Mouse (Mus musculus): Measurements from ENCODE around the gene Zfp454.

The Zfp454 gene

DNA sequence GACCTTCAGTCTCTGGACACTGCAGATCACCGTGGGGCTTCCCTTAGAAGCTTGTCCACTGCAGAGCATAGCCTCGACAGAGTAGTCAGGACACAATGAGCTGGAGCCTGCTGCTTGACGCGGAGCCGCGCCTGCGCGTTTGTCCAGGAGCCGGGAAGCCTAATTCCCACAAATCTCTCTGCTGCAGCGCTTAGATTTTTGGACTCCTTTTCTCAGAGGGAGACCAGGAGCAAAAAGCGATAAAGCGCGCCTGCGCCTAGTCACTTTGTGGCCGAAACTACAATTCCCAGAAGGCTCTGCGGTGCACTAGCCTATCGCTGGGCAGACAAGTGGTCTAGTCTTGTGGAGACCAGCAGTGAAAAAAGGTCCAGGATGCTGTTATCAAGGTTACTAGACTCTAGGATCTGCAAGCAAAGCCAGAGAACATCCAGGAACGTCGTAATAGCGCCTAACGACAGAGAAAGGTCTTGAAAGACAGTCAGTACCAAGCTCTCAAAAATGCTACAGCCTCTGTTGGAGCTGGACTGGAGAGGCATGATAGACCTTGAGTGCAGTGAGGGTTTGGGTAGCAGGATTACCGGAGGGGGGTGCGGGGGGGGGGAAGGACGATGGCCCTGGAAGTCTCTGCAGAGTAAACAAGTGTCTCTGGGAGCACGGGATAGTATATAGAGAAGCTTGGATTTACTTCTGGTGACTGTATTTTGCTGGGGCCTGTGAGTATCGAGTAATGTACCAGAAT, at the start of gene Zfp454:
Gene Zfp454 (minus strand): TSS at position 262 of the 739 bp plus-strand sequence.
- peak; percentile 99 for DNase-seq

DNA sequence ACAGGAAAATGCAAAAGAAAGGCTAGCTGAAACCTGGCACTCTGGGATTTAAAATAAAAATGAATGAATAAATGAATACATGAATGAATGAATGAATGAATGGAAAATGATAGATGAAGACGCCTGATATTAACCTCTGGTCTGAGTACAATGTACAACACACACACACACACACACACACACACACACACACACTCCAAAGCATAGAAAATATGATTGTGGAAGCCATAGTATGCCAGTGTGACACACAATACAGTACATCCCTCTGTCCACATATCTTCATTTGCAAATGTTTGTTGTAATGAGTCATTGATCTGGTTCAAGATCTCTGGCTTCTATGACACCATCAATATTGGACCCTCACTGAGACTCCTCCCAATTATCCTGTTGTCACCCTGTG, 44.6 kb upstream of the Zfp454 start:
- DNase-seq: no peak

DNA sequence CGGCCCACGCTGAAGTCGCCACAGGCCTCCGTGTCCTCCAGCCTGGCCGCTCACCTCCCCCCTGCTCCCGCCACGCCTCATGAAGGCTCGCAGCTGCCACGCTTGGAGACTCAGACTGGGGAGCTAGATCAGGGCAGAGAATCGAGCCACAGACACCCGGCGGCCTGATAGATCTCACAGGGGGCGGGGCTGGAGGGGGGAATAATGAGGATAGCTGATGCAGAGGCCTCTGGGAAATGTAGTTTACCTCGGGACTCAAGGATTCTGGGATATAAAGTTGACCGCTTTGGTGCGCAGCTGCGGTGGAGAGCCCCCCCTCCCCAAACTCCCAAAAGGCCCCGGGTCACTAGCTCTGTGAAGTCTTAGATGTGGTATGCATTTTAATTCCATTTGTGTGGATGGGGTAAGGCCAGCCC, 44.0 kb upstream of the Zfp454 start, which contains the start of gene Zfp354b:
Gene Zfp354b (minus strand): TSS at position 183 of the 416 bp plus-strand sequence.
- DNase-seq: peak; percentile 99

- DNase-seq: no peak
Measured at GRCm38 (mm10) chr11:50931021-50931420, 43.6 kb upstream of the Zfp454 start.

GRCm38 (mm10) chr11:50930469-50931014, 43.1 kb upstream of the Zfp454 start:
- peak; percentile 88 for DNase-seq

DNA sequence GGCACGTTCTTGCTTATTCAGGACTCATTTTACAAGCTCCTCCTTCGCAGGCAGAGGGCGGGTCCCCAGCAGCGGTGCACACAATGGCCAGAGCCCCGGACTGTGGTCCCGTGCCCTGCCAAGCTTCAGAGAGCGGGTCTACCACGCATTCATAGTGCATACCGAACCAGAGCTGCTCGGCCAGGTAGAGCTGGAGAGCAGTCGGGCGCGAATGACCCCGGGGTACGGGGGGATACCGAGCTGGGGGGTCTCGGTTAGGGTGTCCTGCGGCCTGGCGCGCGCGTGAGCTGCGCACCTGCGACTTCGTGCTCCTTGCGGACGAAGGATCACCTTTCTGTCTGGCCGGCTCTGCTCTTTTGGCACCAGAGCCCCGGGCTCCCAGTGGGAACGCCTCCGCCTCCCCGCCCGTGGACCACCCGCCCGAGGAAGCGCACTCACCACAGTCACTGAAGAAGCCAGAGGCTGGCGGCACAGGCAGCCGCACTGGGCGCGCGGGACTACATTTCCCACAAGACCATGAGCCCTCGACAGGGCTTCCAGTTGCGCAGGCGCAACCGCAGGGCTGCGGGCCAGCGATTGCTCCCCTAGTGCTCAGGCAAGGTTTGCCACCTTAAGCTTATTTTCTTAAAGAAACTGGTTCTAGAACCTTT, 28.3 kb upstream of the Zfp454 start, which contains the start of gene Zfp2:
Gene Zfp2 (minus strand): TSS at position 495 of the 650 bp plus-strand sequence.
- peak; percentile 99 for DNase-seq

DNA sequence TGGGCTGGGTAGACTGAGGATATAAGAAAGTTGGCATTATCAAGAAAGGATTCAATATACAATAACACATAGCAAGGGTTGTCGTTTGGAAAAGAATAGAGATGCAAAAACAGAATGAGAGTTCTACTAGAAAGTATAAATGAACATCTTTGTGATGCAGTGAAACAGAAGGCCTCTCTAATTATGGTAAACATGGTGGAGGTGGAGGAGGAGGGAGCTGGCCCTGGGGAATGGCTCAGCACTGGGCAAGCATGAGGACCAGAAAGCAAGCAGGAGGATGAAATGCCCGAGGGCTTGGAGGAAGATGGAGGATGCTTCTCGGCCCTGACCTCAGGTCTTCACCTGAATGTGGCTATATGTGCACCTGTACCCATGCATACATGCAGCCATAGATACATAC, 27.0 kb upstream of the Zfp454 start:
- peak; percentile 18 for DNase-seq

GRCm38 (mm10) chr11:50913301-50913700, 25.9 kb upstream of the Zfp454 start:
- DNase-seq: peak; percentile 48

DNA sequence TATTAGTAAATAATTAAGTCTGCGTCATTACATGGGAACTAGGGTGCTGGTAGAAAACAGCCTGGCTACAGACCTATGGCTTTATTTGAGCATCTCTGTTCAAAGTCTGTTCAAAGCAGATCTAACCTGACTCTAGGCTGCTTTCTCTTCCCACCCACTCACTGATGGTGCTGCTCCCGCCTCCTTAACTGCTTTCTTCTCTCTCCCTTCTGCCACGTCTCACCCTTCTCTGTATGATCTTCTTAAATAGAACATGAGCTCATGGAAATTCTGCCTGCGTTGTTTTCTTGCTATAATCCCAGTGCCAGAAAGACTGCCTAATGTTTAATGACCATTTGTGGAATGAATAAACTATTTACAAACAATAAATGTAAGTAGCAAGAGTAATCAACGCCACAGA, 20.7 kb upstream of the Zfp454 start:
- DNase-seq: peak; percentile 9

DNA sequence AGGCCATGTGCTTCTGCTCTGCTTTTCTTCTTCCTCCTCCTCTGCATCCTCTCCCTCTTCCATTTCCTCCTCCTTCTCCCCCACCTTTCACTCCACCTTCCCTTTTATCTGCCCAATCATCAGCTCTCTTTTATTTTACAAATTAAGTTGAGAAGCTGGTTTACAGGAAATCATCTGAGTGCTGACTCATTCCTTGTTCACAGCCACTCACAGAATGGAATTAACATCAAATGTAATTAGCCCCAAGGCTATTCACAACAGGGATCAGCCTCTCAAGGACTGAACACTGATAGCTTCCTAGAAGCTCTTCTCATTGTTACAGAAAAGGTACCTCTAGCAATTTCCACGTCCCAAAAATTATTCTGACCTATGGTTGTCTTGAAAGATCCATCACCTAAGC, 9.9 kb upstream of the Zfp454 start:
- no peak for DNase-seq

DNA sequence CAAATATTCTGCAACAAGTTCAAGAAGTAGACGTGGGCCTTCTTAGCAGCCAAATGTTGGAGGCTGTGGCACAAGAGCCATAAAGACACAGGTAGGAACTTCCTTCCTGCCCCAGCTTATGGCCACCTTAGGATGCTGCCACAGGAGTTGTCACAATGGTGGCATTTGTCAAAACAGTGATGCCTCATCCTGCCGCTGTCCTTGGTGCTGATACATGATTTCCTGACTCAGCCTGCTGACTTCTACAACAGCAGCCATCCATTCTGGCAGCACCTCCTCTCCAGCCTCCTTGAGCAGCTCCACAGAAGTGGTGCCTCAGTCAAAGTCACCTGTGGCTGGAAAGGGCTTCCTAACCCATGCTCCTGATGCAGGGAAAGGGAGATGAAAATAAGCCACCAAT, 5.0 kb upstream of the Zfp454 start:
- peak; percentile 62 for DNase-seq

GRCm38 (mm10) chr11:50886933-50887293, 538 bp downstream of the Zfp454 start:
- DNase-seq: no peak

- peak; percentile 83 for DNase-seq
Measured at GRCm38 (mm10) chr11:50886231-50886932, 1.1 kb downstream of the Zfp454 start.

DNA sequence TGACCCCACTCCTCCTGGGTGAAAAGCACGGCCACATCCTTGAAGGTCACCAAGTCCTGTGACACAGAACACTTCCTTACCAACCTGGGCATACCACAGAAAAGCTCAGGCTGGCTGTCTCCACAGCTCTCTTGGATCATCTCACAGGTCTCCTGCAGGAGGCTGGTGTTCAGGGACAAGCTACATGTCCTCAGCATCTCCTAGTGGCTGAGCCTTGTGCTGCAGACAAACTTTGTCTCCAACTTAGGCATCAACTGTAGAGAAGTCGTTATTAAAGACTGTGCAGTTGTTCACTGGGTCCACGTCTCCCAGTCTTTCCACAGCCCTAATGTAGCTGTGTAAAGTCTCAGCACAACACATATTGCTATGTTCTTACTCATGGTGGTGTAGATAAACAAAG, 3.7 kb downstream of the Zfp454 start:
- no peak for DNase-seq

GRCm38 (mm10) chr11:50878641-50879040, 8.8 kb downstream of the Zfp454 start:
- DNase-seq: peak; percentile 79

DNA sequence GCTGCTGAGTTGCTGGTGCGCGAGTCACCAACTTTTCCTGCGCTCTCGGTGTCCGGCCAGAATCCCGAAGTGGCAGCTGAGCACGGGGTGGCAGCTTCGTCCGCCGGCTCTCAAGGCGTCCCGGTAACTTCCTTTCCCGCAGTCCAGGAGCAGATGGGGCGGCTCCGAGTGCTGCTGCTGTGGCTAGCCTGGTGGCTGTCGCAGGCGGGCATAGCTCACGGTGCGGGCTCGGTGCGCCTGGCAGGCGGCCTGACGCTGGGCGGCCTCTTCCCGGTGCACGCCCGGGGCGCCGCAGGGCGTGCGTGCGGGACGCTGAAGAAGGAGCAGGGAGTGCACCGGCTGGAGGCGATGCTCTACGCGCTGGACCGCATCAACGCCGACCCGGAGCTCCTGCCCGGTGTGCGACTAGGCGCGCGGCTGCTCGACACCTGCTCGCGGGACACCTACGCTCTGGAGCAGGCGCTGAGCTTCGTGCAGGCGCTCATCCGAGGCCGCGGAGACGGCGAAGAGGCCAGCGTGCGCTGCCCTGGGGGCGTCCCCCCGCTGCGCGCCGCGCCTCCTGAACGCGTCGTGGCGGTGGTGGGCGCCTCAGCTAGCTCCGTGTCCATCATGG, 36.4 kb downstream of the Zfp454 start:
- no peak for DNase-seq

GRCm38 (mm10) chr11:50850177-50850735, 37.2 kb downstream of the Zfp454 start, which contains the start of gene Grm6:
TSS of gene Grm6 (plus strand) at chr11:50850685.
- no peak for DNase-seq

DNA sequence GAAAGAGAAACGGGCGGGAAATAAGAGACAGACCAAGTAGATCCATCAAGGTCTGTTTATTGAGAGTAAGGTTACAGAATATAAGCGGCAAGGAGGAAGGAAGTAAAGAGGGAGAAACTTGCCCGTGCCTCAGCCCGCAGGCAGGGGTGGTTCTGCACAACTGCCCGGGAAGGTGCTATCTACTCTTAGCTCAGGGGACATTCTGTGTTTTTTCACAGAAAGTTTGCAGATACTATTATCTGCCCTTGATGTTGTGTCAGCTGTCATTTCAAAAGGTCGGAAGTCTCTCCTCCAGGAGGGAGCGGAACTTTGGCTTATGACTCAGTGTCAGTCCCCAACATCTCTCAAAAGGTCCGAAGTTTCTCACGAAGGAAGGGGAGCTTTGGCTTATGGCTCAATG, 38.1 kb downstream of the Zfp454 start:
- DNase-seq: no peak

DNA sequence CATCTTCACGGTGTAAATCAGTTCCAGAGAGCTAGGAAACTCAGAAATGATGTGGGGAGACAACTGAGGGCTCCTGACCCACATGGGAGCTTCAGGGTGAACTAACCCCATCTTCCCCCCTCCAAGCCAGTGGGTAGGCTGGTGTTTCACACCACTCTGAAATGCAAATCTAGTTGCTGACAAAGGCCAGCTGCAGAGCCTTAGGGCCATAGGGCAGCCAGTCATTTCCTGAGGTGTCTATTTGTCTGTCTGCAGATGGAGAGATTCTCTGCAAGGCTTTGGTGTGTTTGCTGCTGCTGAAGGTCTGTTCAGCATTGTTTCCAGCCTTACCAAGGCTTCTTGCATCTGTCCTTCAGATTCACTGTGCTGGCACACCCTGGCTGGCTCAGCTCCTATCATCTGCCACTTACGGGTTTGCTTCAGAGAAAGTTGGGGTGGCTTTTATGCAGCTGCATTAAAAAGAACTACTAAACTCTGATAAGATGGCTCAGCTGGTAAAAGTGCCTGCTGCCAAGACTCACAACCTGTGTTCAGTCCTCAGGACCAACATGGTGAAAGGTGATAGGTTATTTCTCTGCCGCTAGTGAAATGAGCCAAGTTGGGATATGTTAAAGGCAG, 38.8 kb downstream of the Zfp454 start:
- DNase-seq: no peak

DNA sequence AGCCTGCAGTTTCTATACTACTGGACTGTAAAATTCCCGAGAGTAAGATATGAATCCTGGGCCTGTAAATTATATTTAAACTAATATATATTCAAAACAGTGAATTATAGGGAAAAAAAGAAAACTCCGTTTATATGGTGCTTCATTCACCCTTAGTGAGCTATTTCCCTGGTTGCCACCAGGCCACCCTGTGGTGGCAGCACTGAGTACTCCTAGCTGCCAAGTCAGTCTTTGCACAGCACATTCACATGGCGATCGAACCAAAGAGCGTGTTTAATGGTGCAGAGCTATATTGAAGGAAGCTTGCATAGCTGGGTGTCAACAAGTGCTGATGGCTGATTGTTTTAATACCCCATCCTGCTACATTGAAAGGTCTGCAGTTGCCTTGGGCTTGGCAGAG, 40.4 kb downstream of the Zfp454 start:
- no peak for DNase-seq

GRCm38 (mm10) chr11:50845951-50846350, 41.5 kb downstream of the Zfp454 start:
- DNase-seq: no peak

All from heart, adult 11 months (tissue).